Mouse (Mus musculus): Measurements from ENCODE around the gene Mus81.
"Not testable (repeated sequence)": the region's sequence is repeated elsewhere in the genome, so short reads cannot be mapped to it uniquely, and the experiment has no call there.

The Mus81 gene

DNA sequence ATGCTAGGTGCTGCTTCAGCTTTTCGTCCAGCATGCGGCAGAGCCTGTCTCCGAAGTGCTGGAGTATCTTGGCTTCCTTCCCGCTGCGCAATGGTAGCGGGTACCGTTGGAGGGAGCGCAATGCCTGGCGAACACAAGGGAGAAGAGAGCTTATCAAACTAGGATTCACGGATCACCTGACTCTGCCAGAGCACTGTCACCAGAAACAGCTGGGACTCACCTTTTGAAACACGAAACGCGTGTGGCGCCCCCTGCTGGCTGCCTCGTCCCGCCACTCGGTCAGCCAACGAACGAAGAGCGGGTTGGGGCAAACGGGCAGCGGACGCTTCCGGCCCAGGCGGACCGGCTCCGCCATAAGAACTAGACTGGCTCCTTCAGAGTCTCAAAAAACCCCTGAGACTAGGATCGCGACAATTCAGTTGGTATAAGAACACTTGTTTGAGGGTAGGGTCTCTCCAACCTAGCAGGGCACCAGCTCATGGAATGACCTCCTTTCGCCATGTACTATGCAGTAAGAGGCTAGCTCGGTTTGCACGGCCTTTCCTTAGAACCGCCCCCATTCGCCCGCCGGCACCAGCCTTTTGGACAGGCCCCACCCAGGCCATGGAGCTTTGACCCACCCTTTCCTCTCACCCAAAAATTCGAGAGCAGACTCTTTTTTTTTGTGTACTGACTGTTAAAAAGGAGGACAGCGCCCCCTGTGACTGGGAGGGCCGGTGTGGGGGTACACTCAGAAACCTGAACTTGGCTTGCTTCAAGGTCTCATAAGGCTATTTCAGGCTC, at the start of gene Mus81:
Mus81 (minus strand) TSS at position 635 of the 783 bp plus-strand sequence.
- DNase-seq (ENCODE audit: low spot score in 2 of 2): peak; percentile 93 to 94

DNA sequence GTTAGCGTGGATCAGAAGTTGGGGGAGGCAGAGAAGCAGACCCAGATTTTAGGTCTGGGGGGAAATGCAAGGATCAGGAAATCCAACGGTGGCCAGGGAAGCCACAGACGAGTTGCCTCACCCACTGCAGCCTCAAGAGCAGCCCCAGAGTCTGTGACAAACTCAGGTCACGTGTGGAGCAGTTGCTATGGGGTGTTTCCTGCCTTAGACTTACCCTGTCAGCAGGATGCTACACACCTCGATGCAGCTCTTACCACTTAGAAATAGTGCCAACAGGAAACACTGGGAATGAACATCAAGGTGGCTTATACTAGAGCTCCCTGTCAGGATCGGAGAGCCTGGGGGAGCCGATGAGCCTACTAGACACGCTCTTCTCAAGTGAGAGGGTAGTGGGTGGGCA, 44.3 kb upstream of the Mus81 start:
- DNase-seq (ENCODE audit: low spot score in 2 of 2): no peak

DNA sequence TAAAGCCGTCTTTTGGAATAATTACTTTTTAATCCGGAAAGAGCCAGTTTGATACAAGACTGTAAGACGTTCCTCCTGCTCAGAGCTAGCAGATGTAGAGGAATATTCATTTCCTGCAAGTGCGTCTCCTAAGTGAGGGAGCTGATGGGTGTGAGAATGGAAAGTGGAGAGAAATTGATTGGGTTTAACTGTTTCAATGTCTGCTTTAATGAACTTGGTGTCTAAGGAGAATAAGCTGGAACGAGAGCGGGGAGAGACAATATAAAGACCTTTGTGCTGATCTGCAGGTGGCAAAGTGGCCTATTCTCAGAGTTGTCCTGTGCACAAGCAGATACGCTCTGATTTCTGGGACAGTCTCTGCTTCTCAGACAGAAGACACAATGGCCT, 41.9 kb upstream of the Mus81 start:
- no peak for DNase-seq (ENCODE audit: low spot score in 2 of 2)

DNA sequence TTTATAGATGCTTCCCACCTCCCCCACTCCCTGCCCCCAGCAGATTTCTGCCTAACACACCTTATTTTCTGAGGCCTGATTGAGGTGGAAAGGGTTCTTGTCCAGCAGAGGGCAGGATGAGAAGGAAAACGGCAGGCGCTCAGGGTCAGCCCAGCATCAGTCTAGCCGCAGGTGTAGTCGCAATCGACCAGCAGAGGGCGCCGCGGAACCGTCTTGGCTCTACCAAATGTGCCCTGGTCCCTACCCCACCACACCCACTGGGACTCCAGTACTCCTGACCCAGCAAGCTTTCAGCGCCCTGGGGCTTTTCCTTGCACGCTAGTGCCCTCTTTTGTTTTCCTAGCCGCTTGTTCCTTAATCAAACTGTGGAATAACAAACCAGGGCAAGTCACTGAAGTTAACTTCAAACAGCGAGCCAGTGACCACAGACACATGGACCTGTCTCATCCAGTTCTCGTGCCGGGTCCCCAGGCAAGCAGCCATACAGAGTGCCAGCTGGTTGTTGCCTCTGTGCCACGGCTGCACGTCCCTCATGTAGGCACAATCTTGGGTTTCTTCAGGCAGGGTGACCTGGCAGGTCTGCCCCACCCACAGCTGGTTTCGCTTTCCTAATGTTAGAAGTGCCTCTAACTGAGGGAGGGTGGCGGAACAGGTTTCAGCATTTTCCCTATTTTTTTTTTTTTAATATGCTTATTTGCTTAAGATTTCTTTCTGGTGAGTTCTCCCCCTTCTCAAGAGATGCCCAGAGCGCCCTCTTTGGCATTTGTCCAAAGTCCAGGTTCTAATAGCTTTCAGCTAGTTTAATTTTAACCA, 41.3 kb upstream of the Mus81 start:
- peak; percentile 96 to 98 for DNase-seq (ENCODE audit: low spot score in 2 of 2)

DNA sequence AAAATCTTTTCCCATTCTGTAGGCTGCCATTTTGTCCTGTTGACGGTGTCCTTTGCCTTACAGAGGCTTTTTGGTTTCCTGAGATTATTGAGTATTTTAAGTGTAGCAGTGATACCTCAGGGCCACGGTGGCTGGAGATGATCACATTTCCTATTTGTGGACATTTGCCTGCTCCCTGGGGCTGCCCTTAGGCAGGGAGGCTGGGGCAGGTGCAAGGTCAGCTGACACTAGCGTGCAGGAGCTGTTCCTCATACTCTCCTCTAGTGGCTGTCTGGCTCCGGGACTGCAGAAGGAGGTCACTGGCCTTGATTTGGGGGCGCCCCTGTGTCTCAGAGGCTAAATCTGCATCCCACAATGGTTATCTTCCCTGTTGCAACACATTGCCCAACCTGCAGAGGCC, 37.0 kb upstream of the Mus81 start:
- no peak for DNase-seq (ENCODE audit: low spot score in 2 of 2)

DNA sequence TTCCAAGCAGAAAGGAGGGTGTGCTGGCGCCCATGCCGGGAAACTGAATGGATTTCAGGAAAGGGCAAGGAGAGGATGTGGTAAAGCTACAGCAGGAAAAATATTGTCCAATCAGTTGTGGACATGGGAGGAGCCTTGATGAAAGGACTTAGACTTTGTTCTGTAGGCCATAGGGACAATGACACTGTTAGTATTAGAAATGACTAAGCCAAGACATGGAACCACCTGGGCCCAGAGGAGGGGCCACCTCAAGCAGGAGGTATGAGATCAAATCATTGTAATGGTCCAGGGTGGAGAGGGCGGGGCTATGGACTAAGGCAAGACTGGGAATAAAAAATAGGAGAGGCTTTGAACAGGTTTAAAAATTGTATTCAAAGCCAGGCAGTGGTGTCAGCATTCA, 30.5 kb upstream of the Mus81 start:
- DNase-seq (ENCODE audit: low spot score in 2 of 2): no peak

DNA sequence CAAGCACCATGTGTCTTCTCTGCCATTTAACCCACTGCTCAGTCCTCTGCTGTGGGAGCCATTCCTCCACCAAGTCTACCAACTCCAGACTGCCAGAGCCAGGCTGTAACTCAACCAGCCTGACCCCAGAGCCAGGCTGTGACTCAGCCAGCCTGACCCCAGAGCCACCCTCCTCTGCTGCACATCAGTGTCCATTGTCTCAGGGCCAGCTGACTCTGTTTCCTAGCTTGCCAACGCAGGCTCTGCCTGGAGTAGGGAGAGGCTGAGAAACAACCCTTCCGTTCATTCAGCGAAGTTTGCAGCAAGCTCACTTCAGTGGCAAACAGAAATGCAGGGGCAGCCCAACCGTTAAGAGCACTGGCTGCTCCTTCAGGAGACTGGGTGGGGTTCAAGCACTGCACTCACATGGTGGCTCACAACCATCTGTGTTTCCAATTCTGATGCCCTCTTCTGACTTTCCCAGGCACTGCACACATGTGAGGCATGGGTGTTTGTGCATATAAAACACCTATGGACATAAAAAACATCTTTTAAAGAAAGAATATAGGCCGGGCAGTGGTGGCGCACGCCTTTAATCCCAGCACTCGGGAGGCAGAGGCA, 28.8 kb upstream of the Mus81 start:
- no peak for DNase-seq (ENCODE audit: low spot score in 2 of 2)

DNA sequence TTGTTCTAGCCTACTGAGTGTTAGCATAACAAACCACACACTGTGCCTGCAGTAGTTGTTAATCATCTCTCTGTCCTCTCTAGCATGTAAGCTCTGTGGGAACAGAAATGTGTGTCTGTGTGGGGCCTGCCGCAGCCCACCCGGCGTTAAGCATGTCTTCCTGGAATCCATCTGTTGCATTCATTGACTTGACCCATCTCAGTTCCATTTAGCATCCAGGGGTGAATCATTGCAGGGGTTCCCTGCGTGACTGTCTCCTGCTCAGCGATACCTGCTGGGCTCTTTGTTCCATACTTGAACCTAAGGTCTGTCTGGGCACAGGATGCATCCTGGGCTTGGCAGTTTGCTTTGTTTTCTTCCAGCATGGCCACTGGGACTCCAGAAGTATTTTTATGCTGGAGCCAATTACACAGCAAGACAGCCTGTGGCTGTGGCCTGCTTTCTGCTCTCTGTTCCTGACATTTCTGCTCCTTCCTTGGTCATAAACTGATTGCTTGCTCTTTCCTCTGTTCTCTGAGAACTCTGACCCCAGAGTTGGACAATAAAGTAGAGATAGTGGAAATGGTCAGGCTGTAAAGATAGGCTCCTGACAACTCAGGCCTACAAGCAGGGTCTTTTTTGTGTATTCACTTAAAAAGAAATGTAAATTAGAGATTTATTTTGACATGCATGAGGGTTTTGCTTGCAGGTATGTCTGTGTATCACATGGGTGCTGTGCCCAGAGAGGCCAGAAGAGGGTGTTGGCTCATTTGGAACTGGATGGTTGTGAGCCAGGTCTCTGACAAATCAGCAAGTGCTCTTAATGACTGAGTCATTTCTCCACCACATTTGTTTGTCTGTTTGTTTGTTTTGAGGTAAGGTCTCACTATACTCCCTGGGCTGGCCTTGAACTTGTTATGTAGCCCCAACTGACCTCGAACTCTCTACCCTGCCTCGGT, 27.9 kb upstream of the Mus81 start:
- DNase-seq (ENCODE audit: low spot score in 2 of 2): no peak

DNA sequence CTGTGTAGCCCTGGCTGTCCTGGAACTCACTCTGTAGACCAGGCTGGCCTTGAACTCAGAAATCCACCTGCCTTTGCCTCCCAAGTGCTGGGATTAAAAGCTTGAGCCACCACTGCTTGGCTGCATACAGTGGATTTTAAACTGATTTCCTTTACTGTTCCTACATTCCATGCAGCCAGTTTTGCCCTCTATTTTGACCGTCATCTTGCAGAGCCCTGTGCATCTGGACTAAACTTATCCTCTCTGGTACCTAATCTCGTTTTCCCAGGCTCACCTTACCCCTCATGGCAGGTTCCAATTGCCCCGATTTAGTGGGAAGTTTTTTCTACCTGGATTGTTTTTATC, 24.8 kb upstream of the Mus81 start:
- DNase-seq (ENCODE audit: low spot score in 2 of 2): no peak

DNA sequence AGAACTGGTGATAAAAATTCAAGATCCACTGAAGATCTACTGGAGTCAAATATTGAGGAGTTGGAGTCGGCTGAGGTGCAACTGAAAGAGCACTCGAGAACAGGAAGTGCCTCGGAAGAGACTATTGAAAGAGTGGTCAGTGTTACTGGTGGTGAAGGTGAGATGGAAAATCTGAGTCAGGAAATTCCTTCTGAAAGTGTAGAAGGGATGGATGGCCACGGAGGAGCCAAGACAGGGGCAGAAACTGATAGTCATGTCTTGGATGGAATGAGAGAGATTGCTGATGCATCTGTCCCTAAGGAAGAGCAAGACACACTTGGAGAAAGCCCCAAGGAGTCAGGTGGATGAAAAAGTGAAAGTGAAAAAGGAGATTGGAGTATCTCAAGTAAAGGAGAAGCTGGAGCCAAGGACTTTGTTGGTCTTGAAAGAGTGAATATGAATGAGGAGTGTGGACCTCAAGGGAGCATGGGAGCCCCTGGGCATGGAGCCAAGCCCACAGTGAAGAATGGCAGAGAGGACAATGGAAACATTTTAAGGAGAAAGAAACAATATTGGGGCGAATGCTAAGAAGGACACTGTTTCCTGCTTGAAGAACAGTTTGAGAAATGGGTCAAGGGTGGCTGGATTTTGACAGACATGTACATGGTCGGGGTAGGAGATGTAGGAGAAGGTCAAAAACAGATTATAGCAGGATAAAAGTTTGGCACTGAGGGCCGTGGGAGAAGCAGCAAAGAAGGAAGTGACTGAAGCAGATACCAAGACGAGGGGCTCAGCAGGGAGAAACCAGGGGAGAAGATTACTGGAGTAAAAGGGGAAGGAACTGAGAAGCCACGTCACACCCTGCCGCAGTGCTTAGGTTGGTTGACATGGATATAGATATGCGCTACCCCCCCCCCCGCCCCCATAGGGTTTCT, 24.1 kb upstream of the Mus81 start:
- DNase-seq (ENCODE audit: low spot score in 2 of 2): no peak

DNA sequence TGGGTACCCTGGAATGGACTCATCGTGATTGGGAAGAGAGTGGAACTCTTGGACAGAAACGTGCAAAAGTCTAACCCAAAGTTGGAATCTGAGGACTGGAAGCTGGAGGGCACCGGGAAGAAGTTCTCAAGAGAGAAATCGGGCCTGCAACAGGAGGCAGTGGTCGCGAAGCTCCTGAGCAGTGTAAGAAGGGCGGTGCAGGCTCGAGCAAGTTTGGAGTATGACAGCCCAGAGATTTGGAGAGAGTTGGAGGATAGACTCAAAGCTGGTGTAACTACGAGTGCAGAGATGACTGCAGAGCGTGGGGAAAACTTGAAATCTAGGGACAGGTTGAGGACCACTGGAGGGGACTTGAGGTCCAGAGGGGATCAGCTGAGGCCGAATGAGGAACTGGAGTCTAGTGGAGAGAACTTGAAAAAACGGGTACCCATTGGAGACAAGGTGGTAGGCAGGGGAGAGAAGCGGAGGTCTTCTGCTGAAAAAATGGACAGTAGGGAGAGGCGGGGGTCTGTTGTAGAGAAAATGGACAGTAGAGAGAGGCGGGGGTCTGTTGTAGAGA, 23.0 kb upstream of the Mus81 start:
- no peak for DNase-seq (ENCODE audit: low spot score in 2 of 2)

DNA sequence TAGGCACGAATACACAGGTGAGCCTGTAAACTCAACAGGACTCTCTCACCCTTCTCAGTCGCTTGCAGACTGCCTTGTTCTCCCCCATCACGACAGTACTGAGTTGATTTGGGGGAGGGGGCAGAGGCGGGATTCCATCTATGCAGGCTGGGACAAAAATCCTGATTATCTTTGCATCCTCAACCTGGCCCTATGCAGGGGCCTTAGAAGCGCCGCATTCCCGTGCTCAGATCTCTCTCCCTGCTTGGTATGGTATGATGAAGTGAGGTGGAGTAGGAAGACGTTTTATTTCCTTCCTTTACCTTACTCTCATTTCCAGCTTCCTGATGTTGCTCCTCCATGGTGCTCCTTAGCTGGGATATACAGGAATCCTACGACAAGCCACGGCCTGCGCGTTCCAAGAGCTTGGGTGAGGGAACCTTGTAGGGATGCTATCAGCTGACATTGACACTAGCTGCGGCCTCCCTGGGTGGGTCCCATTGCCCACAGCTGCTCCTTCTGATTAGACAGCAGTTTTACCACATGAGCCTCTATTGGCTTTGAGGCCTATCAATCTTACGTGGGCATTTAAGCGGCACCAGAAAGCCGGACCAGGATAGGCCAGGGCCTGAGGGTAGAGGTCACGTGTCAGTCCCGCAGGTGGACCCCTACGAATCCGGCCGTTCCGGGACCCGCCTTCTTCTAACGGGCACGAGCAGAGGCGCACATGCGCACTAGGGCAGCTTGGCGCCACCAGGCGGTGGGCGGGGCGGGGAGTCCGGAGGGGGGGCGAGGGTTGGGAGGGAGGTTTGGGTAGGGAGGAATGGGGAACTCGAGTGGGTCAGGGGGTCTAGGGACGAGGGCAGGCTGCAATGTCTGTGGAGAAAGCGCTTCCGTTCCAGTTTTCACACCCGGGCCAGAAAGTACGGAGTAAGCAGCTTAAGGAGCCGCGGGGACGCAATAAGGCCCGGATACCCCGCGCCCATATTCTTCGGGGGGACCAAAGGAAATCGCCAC, 22.1 kb upstream of the Mus81 start, which contains the start of gene Snx32:
Snx32 (minus strand) TSS at position 508 of the 996 bp plus-strand sequence.
- DNase-seq (ENCODE audit: low spot score in 2 of 2): peak; percentile 79 to 94

DNA sequence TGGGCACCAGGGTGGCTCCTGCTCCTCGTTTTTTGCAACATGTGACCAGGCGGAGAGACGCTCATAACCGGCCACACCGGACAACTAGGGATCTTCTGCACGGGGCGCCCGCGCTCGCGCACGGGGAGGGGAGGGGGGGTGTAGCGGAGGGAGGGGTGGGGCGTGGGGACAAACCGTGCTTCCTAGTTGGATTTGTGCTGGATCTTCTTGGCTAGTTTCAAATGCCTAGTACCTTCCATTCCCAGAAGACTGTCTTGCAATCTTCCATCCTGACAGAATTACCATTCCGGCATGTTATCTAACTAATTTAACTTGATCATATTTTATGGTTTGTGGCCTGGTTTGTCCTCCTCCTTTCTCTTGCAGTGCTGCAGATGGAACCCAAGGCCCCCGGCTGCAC, 15.5 kb upstream of the Mus81 start, which contains the start of gene 1700020D05Rik:
1700020D05Rik (minus strand) TSS at position 101 of the 400 bp plus-strand sequence.
- DNase-seq (ENCODE audit: low spot score in 2 of 2): no peak

DNA sequence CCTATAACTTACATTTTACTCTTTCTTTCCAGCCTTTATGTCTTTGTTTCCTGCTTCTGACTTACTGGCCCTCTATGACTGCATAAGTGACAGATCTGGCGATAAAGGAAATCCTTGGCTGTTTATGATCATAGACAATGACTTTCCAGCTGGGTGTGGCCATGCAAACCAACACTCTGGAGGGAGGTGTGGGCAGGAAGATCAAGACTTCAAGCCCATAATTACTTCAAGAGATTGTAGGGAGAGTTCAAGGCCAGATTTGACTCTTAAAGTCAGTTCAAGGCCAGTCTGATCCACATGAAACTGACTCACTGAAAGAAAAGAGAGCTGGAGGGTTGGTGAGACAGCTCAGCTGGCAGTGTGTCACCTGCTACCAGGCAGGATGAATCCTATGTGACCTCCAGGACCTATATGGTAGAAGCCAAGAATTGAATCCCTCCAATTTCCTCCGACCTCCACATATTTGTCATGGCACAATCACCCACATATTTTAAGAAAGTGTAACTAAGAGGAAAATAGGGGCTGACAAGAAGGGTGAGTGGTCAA, 12.2 kb upstream of the Mus81 start:
- no peak for DNase-seq (ENCODE audit: low spot score in 2 of 2)

DNA sequence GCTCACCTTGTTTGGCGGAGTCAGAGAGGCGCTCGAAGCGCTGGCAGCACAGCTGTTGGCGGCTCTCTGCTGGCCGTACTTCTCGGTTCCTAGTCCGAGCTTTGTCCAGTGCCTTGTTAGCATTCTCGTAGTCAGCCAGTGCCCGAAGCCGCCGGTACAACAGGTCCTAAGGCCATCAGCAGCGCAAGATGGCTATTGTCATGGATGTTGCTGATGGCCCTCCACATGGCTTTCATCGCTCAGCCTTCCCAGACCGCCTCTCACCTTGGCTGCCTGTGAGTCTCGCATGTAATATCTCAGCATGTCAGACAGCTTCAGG, 7.8 kb upstream of the Mus81 start:
- no peak for DNase-seq (ENCODE audit: low spot score in 2 of 2)

DNA sequence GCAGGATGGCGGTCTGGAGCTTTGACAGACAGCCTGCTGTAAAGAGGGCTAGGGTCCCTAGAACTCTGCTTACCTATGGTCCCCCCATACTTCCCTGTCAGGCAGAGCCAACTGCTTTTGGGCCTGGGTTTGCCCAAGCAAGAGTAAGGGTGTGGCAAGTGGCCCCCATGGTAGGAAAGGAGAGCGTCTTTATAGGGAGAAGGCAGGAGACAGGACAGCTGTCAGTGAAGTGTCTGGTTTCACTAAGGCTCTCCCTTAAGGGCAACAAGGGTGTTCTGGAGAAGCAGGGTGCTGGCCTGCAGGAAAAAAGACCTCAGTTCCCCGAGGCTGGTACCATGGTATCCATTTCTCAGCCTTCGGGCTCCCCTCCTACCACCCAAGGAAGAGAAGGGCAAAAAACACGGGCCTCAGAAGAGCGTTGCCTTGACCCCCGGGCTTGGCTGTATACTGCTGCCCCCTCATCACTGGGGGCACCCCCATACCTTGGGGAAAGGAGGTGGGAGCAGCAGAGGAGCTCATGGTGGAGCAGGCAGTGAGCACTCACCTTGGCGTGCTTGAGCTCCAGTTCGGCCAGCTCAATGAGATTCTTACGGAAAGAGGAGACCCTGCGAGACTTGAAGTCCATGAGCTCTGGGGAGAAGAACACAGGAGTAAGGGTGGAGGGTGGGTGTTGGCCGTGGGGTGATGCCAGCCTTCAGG, 7.3 kb upstream of the Mus81 start:
- DNase-seq (ENCODE audit: low spot score in 2 of 2): no peak

DNA sequence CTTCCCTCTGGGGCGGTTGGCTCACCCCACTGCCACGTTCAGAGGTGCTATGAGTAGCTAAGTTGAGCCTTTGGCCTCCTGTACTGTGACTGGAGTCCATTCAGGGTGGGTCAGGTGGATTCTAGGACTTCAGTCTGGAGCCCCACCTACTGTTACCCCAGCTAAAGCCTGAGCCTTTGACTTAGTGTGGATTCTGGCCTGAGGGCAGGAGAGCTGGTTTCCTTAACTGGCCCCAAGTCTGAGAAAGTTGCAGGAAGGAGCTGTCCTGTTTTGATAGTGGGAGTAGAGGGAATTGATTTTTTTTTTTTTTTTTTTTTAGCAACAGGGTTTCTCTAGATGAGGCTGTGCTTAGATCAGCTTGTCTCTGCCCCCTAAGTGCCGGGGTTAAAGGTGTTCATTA, 6.1 kb upstream of the Mus81 start:
- no peak for DNase-seq (ENCODE audit: low spot score in 2 of 2)

DNA sequence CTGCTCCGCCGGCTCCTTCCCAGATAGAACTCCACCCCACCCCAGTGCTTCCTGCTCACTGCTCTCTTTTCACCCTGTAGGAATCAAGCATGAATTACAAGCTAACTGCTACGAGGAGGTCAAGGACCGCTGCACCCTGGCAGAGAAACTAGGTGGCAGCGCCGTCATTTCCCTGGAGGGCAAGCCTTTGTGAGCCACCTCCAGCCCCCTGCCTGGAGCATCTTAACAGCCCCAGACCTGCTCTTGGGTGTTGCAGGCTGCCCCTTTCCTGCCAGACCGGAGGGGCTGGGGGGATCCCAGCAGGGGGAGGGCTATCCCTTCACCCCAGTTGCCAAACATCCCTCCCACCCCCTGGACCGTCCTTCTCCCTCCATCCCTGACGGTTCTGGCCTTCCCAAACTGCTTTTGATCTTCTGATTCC, 5.1 kb upstream of the Mus81 start:
- DNase-seq (ENCODE audit: low spot score in 2 of 2): not testable (repeated sequence)
